Mouse (Mus musculus) bone marrow macrophage, adult 2 months (primary cell): Measurements from ENCODE around the gene Acan.

Experiments used
- CTCF ChIP-seq: IDR thresholded peaks from 2 replicates; pipeline ENCODE4 v1.5.1; 2012; ENCODE audit warnings: low read depth, mild to moderate bottlenecking, low read length, moderate library complexity
- POLR2A ChIP-seq: IDR thresholded peaks from 2 replicates; pipeline ENCODE4 v1.6.1; 2012; ENCODE audit warnings: mild to moderate bottlenecking, low read depth, low read length, borderline replicate concordance

GRCm38 (mm10) chr7:79149522-79149921, 96.2 kb downstream of the Acan start:
- TF ChIP-seq CTCF = no peak
- TF ChIP-seq POLR2A = no peak
